Mouse (Mus musculus) spleen, adult 2 months (tissue): Measurements from ENCODE around the gene Cdadc1. TPM values are rescaled to one million over a fixed set of nuclear protein-coding genes. Genes with fewer than 3 reads are reported as not detected.

Experiments
- DNase-seq, 2 experiments: peaks; one replicate each; pipeline versions ENCODE4 v3.0.0 to v3.0.0-alpha.2; 2012 to 2021; ENCODE audit warnings: low spot score in 2 of 2, low read depth in 1 of 2
- H3K27ac ChIP-seq: fragments of 200-500 bp; 2 replicates; pipeline ENCODE4 v1.5.1; 2012; ENCODE audit warnings: low read length, inconsistent platforms; ENCODE audit not compliant: insufficient read depth
- H3K27me3 ChIP-seq: fragments of 200-500 bp; 2 replicates; pipeline ENCODE4 v1.6.1; 2012; ENCODE audit warnings: mild to moderate bottlenecking, moderate library complexity, low read length, inconsistent platforms; ENCODE audit not compliant: control insufficient read depth, insufficient read depth
- H3K36me3 ChIP-seq: fragments of 200-500 bp; 2 replicates; pipeline ENCODE4 v1.6.1; 2012; ENCODE audit warnings: mild to moderate bottlenecking, low read length, inconsistent platforms; ENCODE audit not compliant: control insufficient read depth, insufficient read depth
- H3K4me1 ChIP-seq: fragments of 200-500 bp; 2 replicates; pipeline ENCODE4 v1.6.1; 2011; ENCODE audit warnings: inconsistent platforms; ENCODE audit not compliant: control insufficient read depth, insufficient read depth, insufficient read length
- H3K4me3 ChIP-seq: fragments of 200-500 bp; 2 replicates; pipeline ENCODE4 v1.5.1; 2011; ENCODE audit warnings: mild to moderate bottlenecking, inconsistent platforms; ENCODE audit not compliant: insufficient read depth, insufficient read length; ENCODE audit errors: extremely low read depth
- CTCF ChIP-seq: fragments of 200-500 bp; IDR thresholded peaks from 2 replicates; pipeline ENCODE4 v1.5.1; 2011; ENCODE audit warnings: mild to moderate bottlenecking, inconsistent platforms; ENCODE audit not compliant: insufficient read depth, insufficient read length, insufficient replicate concordance; ENCODE audit errors: extremely low read depth
- POLR2A ChIP-seq: fragments of 200-500 bp; IDR thresholded peaks from 2 replicates; pipeline ENCODE4 v1.6.1; 2011; ENCODE audit warnings: low read depth, low read length, inconsistent platforms
- WGBS: fragments of 180-500 bp; shearing (Covaris S2); methylation state at CpG from one replicate; pipeline ENCODE4 v1.1.7; 2018; 5-methylcytosine and 5-hydroxymethylcytosine counted together
- polyA plus RNA-seq: library from polyadenylated mRNA; depleted of rRNA; stranded (reverse); fragments of >200 nt; gene quantifications from 2 replicates; pipeline ENCODE4 v1.2.3, GENCODE M21; 2012

The Cdadc1 gene
- polyA plus RNA-seq, 1 experiment, result 2.2 TPM

DNA sequence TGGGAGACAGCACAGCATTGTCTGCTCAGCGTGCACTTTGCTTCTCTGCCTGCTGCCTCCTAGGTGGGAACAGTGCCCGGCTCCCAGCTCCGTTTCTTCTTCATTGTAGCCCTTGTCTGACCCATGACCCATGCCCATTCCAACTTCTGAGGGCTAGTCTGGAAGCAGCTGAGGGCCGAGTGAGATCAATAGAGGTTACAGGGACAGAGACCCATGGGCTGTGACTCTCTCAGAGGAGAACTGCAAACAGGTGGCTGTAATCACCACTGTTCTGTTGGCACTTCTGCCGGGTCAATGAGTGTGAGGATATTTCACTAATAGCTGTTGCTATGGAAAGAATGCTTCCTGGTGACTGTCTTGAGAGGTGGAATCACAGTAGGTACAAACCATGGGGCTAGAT, 50.2 kb downstream of the Cdadc1 start:
- TF ChIP-seq CTCF, result no peak
- no peak for TF ChIP-seq POLR2A
- WGBS, result 92% methylated on average over 5 of the region's 5 CpGs
- DNase-seq, result no peak

DNA sequence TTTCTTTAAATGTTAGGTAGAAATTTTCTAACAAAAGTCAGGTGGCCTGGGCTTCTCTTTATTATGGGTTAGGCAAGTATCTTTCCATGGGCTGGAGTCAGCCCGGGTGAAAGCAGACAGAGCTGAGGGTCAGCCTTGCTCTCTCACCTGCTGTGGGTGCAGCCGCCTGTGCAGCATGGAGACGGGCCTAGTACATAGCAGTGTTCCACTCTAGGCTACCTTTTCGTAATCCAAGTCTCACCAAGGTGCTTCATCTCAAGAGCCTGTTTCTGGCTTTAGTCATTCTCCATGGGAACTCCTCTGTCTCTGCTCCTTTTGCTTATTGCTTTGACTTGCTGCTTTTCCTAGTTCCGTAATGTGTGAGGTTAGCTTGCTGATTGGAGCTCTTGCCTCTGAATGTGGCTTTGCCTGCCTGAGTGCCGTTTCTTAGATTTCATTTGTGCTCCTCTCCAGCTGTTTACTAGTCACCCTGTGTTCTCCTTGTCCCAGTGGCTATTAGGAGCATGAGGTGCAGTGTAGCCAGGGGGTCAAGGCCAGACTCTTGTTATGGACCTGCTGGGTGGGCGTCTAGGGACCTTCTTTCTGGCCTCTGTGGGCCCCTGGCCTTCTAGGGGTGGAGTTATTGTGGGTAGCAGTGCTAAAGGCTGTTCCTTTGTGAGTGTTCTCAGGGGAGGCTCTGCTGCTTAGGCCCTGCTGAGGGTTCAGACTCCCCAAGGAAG, 51.4 kb downstream of the Cdadc1 start:
- Histone ChIP-seq H3K27me3 (no peaks in the 10 kb centered on the region), H3K4me3 (no peak overlapping the region), H3K4me1 (no peaks in the 10 kb centered on the region), H3K36me3 (peaks cover 5% of the 10 kb centered on the region; the same call in 1 of the 2 replicates), H3K27ac (no peak overlapping the region)
- DNase-seq, result no peak
- 93% methylated on average over 7 of the region's 7 CpGs for WGBS
- TF ChIP-seq CTCF, result no peak
- TF ChIP-seq POLR2A, result no peak

More for the DNA sequence above, 50.2 kb downstream of the Cdadc1 start:
- H3K4me3 ChIP-seq, result no peak overlapping the region
- no peaks in the 10 kb centered on the region for H3K4me1 ChIP-seq
- H3K27ac ChIP-seq, result no peak overlapping the region
- peaks cover 3% of the 10 kb centered on the region; the same call in 1 of the 2 replicates for H3K36me3 ChIP-seq
- no peaks in the 10 kb centered on the region for H3K27me3 ChIP-seq

DNA sequence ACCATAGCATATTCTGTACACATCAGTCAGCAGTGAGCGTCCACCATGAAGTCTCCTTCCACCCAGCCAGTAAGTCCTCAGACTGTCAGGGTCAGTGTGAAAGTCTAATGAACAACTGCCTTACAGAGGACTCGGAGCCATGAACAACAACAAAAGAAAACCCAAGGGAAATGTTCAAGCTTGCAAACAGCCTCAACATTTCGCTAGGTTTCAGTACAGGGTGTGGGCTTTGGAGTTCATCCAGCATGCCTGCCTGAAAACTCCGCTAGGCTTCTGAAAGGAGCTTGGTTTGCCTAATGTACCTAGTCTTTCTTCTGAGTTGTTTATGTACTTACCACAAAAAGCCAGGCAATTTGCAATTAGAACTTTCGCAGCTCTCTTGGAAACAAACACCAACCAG, 53.8 kb downstream of the Cdadc1 start:
- Histone ChIP-seq H3K27ac (no peak overlapping the region), H3K4me3 (no peak overlapping the region), H3K27me3 (no peaks in the 10 kb centered on the region), H3K4me1 (no peaks in the 10 kb centered on the region), H3K36me3 (peaks cover 16% of the 10 kb centered on the region)
- DNase-seq, result no peak
- no peak for TF ChIP-seq CTCF
- no peak for TF ChIP-seq POLR2A
- 90% methylated on average over 5 of the region's 5 CpGs for WGBS

- Histone ChIP-seq H3K27me3 (no peaks in the 10 kb centered on the region), H3K27ac (no peak overlapping the region), H3K36me3 (peaks cover 17% of the 10 kb centered on the region), H3K4me3 (no peak overlapping the region), H3K4me1 (no peaks in the 10 kb centered on the region)
- no peak for DNase-seq
- TF ChIP-seq CTCF (no peak), POLR2A (no peak)
- WGBS, result 90% methylated on average over 3 of the region's 3 CpGs
Measured at GRCm38 (mm10) chr14:59543158-59543826, 54.5 kb downstream of the Cdadc1 start.

DNA sequence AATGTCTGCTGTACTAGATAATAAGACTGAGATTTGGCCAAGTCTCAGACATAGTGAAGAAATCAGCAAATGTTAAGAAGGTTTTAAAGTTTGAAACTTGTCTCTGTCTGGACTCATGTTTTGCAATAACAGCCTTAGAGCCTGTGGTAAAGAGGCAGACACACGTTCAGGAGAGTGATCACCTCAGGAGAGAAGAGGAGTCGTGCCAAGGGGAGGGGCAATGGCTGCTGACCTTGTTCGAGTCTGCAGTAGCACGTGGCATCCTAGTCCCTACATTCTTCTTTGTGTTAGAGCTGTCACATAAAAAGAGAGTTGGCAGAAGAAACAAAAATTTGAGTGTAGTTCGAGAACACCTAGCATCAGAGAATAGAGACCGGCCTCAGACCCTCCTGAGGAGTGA, 57.0 kb downstream of the Cdadc1 start:
- Histone ChIP-seq H3K4me1 (no peaks in the 10 kb centered on the region), H3K27me3 (no peaks in the 10 kb centered on the region), H3K36me3 (peaks cover 18% of the 10 kb centered on the region), H3K27ac (no peak overlapping the region), H3K4me3 (no peak overlapping the region)
- no peak for TF ChIP-seq CTCF
- TF ChIP-seq POLR2A, result no peak
- 91% methylated on average over 6 of the region's 6 CpGs for WGBS
- no peak for DNase-seq

DNA sequence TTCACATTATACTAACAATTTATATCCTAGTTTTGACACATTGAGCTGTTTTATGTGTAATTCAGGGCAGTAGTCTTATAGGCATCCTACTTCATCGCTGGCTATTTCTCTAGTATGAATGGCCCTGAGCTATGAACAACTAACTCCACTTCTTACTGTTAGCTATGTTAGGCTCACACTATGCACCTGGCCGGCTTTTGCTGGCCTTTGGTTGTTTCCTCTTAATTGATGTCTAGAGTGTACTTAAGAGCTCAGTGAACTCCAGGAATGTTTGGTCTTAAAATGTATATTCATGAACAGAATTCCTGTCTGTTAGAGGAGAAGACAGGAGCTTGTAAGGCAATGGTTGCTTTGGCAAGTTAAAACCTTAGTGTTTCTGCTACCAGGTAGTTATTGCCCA, 57.5 kb downstream of the Cdadc1 start:
- H3K36me3 ChIP-seq, result peaks cover 18% of the 10 kb centered on the region
- H3K27ac ChIP-seq, result no peak overlapping the region
- no peak for DNase-seq
- WGBS, result 95% methylated on average over 2 of the region's 2 CpGs
- no peak overlapping the region for H3K4me3 ChIP-seq
- TF ChIP-seq CTCF, result no peak
- no peak for TF ChIP-seq POLR2A
- H3K27me3 ChIP-seq, result no peaks in the 10 kb centered on the region
- no peaks in the 10 kb centered on the region for H3K4me1 ChIP-seq

DNA sequence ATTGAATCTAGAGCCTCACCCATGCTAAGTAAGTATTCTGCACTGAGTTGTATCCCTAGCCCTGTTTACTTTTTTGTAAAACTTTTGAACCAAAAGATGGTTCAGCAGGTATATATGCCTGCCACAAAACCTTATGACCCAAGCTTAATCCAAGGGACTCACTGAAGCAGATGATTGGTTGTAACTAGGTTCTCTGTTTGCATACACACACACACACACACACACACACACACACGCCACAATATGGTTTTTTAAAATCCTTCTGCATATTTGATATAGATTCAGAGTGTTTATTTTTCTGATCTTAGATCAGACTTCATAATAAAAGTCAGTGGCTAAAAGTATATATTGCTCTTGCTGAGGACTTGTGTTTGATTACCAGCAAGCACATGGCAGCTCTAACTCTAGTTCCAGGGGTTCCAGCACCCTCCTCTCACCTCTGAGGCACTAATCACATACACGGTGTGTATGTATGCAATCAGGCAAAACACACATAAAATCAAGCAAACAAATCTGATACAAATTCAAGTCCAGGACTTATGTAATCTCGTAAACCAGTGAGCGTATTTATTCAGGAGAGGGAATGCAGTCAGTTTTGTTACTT, 59.8 kb downstream of the Cdadc1 start:
- 90% methylated on average over 4 of the region's 4 CpGs for WGBS
- H3K27me3 ChIP-seq, result no peaks in the 10 kb centered on the region
- no peak for DNase-seq

More for the DNA sequence above, 59.8 kb downstream of the Cdadc1 start:
- TF ChIP-seq CTCF (no peak), POLR2A (no peak)
- Histone ChIP-seq H3K27ac (no peak overlapping the region), H3K36me3 (peaks cover 18% of the 10 kb centered on the region), H3K4me3 (no peak overlapping the region), H3K4me1 (no peaks in the 10 kb centered on the region)
